Mouse (Mus musculus) hindbrain, embryonic 14.5 days (tissue): Measurements from ENCODE around the gene Cxcr6. TPM values are rescaled to one million over a fixed set of nuclear protein-coding genes. Genes with fewer than 3 reads are reported as not detected.

Experiments used
- polyA plus RNA-seq: library from polyadenylated mRNA; unstranded; fragments of >200 nt; fragmentation: Nextera tagmentation; extraction: Ambion mirVana; gene quantifications from 2 replicates; pipeline ENCODE4 v1.2.1, GENCODE M21; 2014

Cxcr6 gene
- polyA plus RNA-seq, 1 experiment from 2014 or later: 0.23 TPM

Other genes starting within 250 kb of the Cxcr6 start
- gene Slc6a20b, start 173.9 kb upstream of the Cxcr6 start, polyA plus RNA-seq: 0.43 and 0.44 TPM in 2 replicates
- gene Ccr9, start 128.0 kb upstream of the Cxcr6 start, polyA plus RNA-seq: 0.27 and 0.57 TPM in 2 replicates
- gene Slc6a20a, start 127.6 kb upstream of the Cxcr6 start, polyA plus RNA-seq: 9.7 and 10.9 TPM in 2 replicates
- gene Lztfl1, start 88.8 kb upstream of the Cxcr6 start, polyA plus RNA-seq: 54.6 and 55.8 TPM in 2 replicates
- 8.4 and 12.7 TPM in 2 replicates for gene Fyco1, start 45.4 kb downstream of the Cxcr6 start, polyA plus RNA-seq
- 0.05 and 0.09 TPM in 2 replicates for gene Xcr1, start 55.6 kb downstream of the Cxcr6 start, polyA plus RNA-seq
- 0.53 and 1.5 TPM in 2 replicates for gene Ccr1, start 162.2 kb downstream of the Cxcr6 start, polyA plus RNA-seq
- not detected in 2 replicates for gene Ccr1l1, start 171.9 kb downstream of the Cxcr6 start, polyA plus RNA-seq
- not detected in 2 replicates for gene Ccr3, start 215.5 kb downstream of the Cxcr6 start, polyA plus RNA-seq